Mouse (Mus musculus) liver, embryonic 14.5 days (tissue): Measurements from ENCODE around the gene Ppp1r16b. TPM values are rescaled to one million over a fixed set of nuclear protein-coding genes. Genes with fewer than 3 reads are reported as not detected.

ENCODE experiments used
- ATAC-seq: fragments of 200-750 bp; cut with Nextera tagmentation; 2 replicates; pipeline ENCODE4 v1.8.0; 2017; ENCODE audit warnings: moderate number of reproducible peaks, mild to moderate bottlenecking, moderate library complexity; ENCODE audit not compliant: insufficient read depth
- DNase-seq, 3 experiments: peaks; one replicate each; pipeline ENCODE4 v3.0.0-alpha.2; 2012 to 2013; ENCODE audit warnings: low read depth in 3 of 3, low spot score in 3 of 3
- H3K27ac ChIP-seq: fragments of 300-500 bp; sonication (generic); 2 replicates; pipeline ENCODE4 v1.5.1; 2014; ENCODE audit warnings: moderate library complexity, mild to moderate bottlenecking, control low read depth, inconsistent platforms
- H3K27me3 ChIP-seq: fragments of 300-500 bp; sonication (generic); 2 replicates; pipeline ENCODE4 v1.6.1; 2014; ENCODE audit warnings: mild to moderate bottlenecking, low read length, moderate library complexity; ENCODE audit not compliant: control insufficient read depth, insufficient read depth
- H3K36me3 ChIP-seq: fragments of 300-500 bp; sonication (generic); replicated peaks from 2 replicates; pipeline ENCODE4 v1.6.1; 2014; ENCODE audit warnings: low read depth; ENCODE audit not compliant: control insufficient read depth, insufficient read depth
- H3K4me1 ChIP-seq, 2 experiments: fragments of 200-500 bp in 1 of 2; fragments of 300-500 bp in 1 of 2; sonication (generic) in 1 of 2; replicated peaks; 2 replicates each; pipeline ENCODE4 v1.6.1; 2012 to 2014; ENCODE audit warnings: antibody characterized with exemption in 1 of 2, inconsistent platforms in 1 of 2, low read length in 1 of 2; ENCODE audit not compliant: control insufficient read depth in 2 of 2, insufficient read depth in 2 of 2
- H3K4me2 ChIP-seq: fragments of 300-500 bp; sonication (generic); 2 replicates; pipeline ENCODE4 v1.6.1; 2014; ENCODE audit warnings: low read depth, mild to moderate bottlenecking, control low read depth, moderate library complexity
- H3K4me3 ChIP-seq, 2 experiments: fragments of 200-500 bp in 1 of 2; fragments of 300-500 bp in 1 of 2; sonication (generic) in 1 of 2; 2 replicates each; pipeline ENCODE4 v1.5.1; 2012 to 2014; ENCODE audit warnings: low read depth in 2 of 2, low read length in 2 of 2, mild to moderate bottlenecking in 2 of 2, control low read depth in 1 of 2, inconsistent platforms in 1 of 2, moderate library complexity in 1 of 2; ENCODE audit not compliant: insufficient read depth in 1 of 2
- H3K9ac ChIP-seq: fragments of 300-500 bp; sonication (generic); replicated peaks from 2 replicates; pipeline ENCODE4 v1.6.1; 2014; ENCODE audit warnings: mild to moderate bottlenecking, control low read depth, moderate library complexity
- H3K9me3 ChIP-seq: fragments of 300-500 bp; sonication (generic); 2 replicates; pipeline ENCODE4 v1.6.1; 2016; ENCODE audit warnings: low read length, mixed read lengths; ENCODE audit not compliant: control insufficient read depth
- CTCF ChIP-seq: IDR thresholded peaks from 2 replicates; pipeline ENCODE4 v1.5.1; 2016; ENCODE audit warnings: antibody characterized with exemption, low read depth, control low read depth
- EP300 ChIP-seq: IDR thresholded peaks from 2 replicates; pipeline ENCODE4 v1.6.1; 2016; ENCODE audit warnings: antibody characterized with exemption, low read depth
- WGBS: fragments of 180-500 bp; shearing (Covaris S2); extraction: QIAGEN DNeasy Blood & Tissue Kit; methylation state at CpG from one replicate; pipeline ENCODE4 v1.1.7; 2014; ENCODE audit not compliant: insufficient replicate concordance; 5-methylcytosine and 5-hydroxymethylcytosine counted together
- polyA plus RNA-seq, 2 experiments: library from polyadenylated mRNA; depleted of rRNA in 1 of 2; stranded (reverse) in 1 of 2; unstranded in 1 of 2; fragments of >200 nt; fragmentation: Nextera tagmentation in 1 of 2; extraction: Ambion mirVana in 1 of 2; gene quantifications; 2 replicates each; pipeline versions ENCODE4 v1.2.1 to v1.2.3; 2012 to 2014

Ppp1r16b gene
- polyA plus RNA-seq, 2 experiments: 0.30 to 0.74 TPM

DNA sequence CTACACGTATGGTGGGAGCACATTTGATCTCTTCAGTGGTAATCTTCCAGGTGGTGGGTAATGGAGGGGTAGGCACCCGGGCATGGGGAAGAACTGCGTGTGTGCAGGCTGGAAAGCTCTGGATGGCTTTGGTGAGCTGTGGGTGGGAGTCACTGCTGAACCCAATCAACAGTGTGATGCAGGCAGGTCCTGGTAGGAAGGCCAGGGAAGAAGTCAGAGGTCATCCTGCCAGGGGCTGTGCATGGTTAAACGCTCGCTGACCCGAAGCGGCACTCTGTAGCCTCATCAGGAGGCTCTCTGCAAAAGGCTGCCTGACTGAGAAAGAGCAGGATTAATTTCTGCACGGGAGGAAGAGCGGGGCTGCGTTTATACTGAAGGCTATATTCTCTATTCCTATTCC, 5.4 kb downstream of the Ppp1r16b start:
- Histone ChIP-seq H3K27me3 (peaks cover 36% of the 10 kb centered on the region), H3K9ac (no peak overlapping the region), H3K36me3 (no peaks in the 10 kb centered on the region), H3K27ac (no peak overlapping the region), H3K9me3 (no peaks in the 10 kb centered on the region), H3K4me3 (no peak overlapping the region), H3K4me2 (no peak overlapping the region), H3K4me1 (no peaks in the 10 kb centered on the region)
- 57% methylated on average over 10 of the region's 10 CpGs for WGBS
- no peak for DNase-seq
- no peak for TF ChIP-seq EP300
- no peak for TF ChIP-seq CTCF
- no peak for ATAC-seq

DNA sequence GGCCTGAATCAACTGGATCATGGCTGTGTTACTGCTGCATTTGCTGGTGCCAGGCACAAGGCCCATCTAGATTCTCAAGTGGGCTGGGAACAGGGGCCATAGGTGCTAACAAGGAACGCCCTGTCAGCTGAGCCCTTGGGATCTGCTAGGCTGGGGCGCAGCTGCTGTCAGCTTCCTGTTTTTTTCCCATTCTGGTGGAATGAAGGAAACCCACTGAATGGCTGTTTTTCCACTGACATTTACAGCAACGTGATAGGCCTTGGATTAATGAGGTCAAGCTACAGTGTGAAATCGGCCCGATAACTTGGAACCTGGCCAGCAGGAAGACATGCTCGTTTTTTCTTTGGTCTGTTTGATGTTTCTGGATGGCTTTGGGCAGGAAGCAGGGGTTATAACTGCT, 7.6 kb downstream of the Ppp1r16b start:
- WGBS: 18% methylated on average over 6 of the region's 6 CpGs
- no peaks in the 10 kb centered on the region for H3K4me1 ChIP-seq
- no peak overlapping the region for H3K9ac ChIP-seq
- TF ChIP-seq CTCF (no peak), EP300 (no peak)
- no peak for ATAC-seq
- H3K27ac ChIP-seq: no peak overlapping the region
- no peak overlapping the region for H3K4me2 ChIP-seq
- no peaks in the 10 kb centered on the region for H3K9me3 ChIP-seq
- H3K36me3 ChIP-seq: no peaks in the 10 kb centered on the region
- H3K27me3 ChIP-seq: peaks cover 14% of the 10 kb centered on the region
- no peak for DNase-seq
- no peak overlapping the region for H3K4me3 ChIP-seq

DNA sequence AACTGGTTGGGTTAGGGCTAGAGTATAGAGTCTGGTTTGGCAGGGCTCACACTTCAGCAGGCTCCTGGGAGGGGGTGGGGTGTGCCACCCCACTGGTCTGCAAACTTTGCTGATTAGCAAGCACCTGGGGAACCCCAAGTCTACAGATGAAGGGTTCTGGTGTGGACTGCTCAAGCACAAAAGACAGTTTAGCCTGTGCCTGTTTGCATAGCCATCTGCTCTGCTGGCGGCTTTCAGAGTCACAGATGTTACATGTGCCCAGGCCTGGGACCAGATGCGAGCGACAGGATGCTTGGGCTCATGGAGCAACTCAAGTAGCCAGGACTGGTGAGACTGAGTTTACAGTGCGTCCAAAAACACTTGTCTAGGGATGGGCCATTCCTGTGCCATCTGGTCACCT, 8.3 kb downstream of the Ppp1r16b start:
- H3K9me3 ChIP-seq: no peaks in the 10 kb centered on the region
- WGBS: 66% methylated on average over 4 of the region's 4 CpGs
- H3K4me3 ChIP-seq: no peak overlapping the region
- TF ChIP-seq EP300 (no peak), CTCF (no peak)
- H3K27ac ChIP-seq: no peak overlapping the region
- no peaks in the 10 kb centered on the region for H3K4me1 ChIP-seq
- H3K9ac ChIP-seq: no peak overlapping the region
- ATAC-seq (no peak), DNase-seq (no peak)
- H3K4me2 ChIP-seq: no peak overlapping the region
- no peaks in the 10 kb centered on the region for H3K36me3 ChIP-seq
- H3K27me3 ChIP-seq: peaks cover 7% of the 10 kb centered on the region

DNA sequence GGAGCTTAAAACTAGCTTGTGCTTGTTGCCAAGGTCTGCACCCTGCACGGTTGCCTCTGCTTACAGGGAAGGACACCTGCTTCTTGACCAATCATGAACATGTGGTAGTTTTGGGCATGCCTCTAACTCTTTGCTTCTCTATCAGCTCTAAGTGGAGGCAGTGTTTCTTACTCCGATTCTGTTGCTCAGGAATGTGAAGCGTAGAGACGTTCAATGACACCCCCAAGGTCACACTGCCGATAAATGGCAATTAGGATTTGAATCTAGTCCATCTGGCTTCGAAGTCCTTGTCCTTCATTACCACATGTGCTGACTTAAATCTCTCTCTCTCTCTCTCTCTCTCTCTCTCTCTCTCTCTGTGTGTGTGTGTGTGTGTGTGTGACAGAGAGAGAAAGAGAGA, 8.9 kb downstream of the Ppp1r16b start:
- H3K27ac ChIP-seq: no peak overlapping the region
- no peaks in the 10 kb centered on the region for H3K9me3 ChIP-seq
- TF ChIP-seq EP300: no peak
- no peak for TF ChIP-seq CTCF
- H3K4me1 ChIP-seq: no peaks in the 10 kb centered on the region
- H3K27me3 ChIP-seq: peaks cover under 1% of the 10 kb centered on the region
- H3K4me2 ChIP-seq: no peak overlapping the region
- H3K9ac ChIP-seq: no peak overlapping the region
- H3K4me3 ChIP-seq: no peak overlapping the region
- 62% methylated on average over 6 of the region's 6 CpGs for WGBS
- no peak for DNase-seq
- no peaks in the 10 kb centered on the region for H3K36me3 ChIP-seq
- ATAC-seq: no peak

GRCm38 (mm10) chr2:158674759-158675158, 9.6 kb downstream of the Ppp1r16b start:
- no peaks in the 10 kb centered on the region for H3K4me1 ChIP-seq
- H3K27me3 ChIP-seq: no peaks in the 10 kb centered on the region
- H3K27ac ChIP-seq: no peak overlapping the region
- no peak for TF ChIP-seq CTCF
- no peak for TF ChIP-seq EP300
- no peak overlapping the region for H3K9ac ChIP-seq
- H3K4me3 ChIP-seq: no peak overlapping the region
- DNase-seq (no peak), ATAC-seq (no peak)
- no peaks in the 10 kb centered on the region for H3K36me3 ChIP-seq
- WGBS: 64% methylated on average over 7 of the region's 7 CpGs
- H3K4me2 ChIP-seq: no peak overlapping the region
- H3K9me3 ChIP-seq: no peaks in the 10 kb centered on the region
